Mouse (Mus musculus): ENCODE measurements around the gene Olfr1408.

The Olfr1408 gene

DNA sequence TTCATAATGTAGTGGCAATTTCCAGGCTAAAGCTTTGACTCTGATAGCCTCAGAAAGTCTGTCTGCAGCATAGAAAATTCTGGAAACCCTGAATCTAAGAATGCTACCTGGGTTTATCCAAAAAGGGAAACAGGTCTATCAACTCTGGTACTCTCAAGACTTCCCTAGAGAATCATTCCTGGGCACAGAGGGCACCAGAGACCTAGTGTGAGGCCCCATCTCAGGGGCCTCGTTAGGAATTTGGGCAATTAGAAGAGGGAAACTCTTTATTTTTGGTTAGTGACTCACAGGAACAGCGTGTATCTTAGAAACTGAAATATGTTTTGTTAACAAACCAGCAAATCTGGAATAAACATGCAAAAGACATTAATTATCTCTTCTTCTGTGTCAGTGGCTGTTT is at the start of gene Olfr1408:
Gene Olfr1408, minus strand, starts transcription at position 101 of the 400 bp plus-strand sequence.
- DNase-seq = no peak

GRCm38 (mm10) chr1:173174154-173174842 is 37.1 kb upstream of the Olfr1408 start:
- no peak for DNase-seq

Data from heart, adult 11 months (tissue).